Mouse (Mus musculus) hindbrain, postnatal 0 days (tissue): Measurements from ENCODE around the gene Smok3c. TPM values are rescaled to one million over a fixed set of nuclear protein-coding genes. Genes with fewer than 3 reads are reported as not detected.
"Not testable (repeated sequence)": the region's sequence is repeated elsewhere in the genome, so short reads cannot be mapped to it uniquely, and the experiment has no call there.

Source experiments
- ATAC-seq: fragments of 200-750 bp; cut with Nextera tagmentation; 2 replicates; pipeline ENCODE4 v1.8.0; 2017; ENCODE audit warnings: mild to moderate bottlenecking, moderate TSS enrichment, moderate library complexity
- DNase-seq: peaks from one replicate; pipeline ENCODE4 v3.0.0-alpha.2; 2015; ENCODE audit warnings: low spot score
- H3K27ac ChIP-seq: fragments of 300-500 bp; sonication (generic); 2 replicates; pipeline ENCODE4 v1.5.1; 2014; ENCODE audit warnings: mild to moderate bottlenecking
- H3K27me3 ChIP-seq: fragments of 300-500 bp; sonication (generic); 2 replicates; pipeline ENCODE4 v1.6.1; 2014; ENCODE audit warnings: low read length, mixed read lengths; ENCODE audit not compliant: insufficient read depth
- H3K36me3 ChIP-seq: fragments of 300-500 bp; sonication (generic); 2 replicates; pipeline ENCODE4 v1.6.1; 2014; ENCODE audit warnings: low read length, mixed read lengths; ENCODE audit not compliant: insufficient read depth
- H3K4me1 ChIP-seq: fragments of 300-500 bp; sonication (generic); 2 replicates; pipeline ENCODE4 v1.6.1; 2014; ENCODE audit warnings: antibody characterized with exemption, low read length, mixed read lengths; ENCODE audit not compliant: insufficient read depth
- H3K4me2 ChIP-seq: fragments of 300-500 bp; sonication (generic); 2 replicates; pipeline ENCODE4 v1.6.1; 2014; ENCODE audit warnings: low read depth, mild to moderate bottlenecking, low read length, moderate library complexity, mixed read lengths
- H3K4me3 ChIP-seq: fragments of 300-500 bp; sonication (generic); 2 replicates; pipeline ENCODE4 v1.5.1; 2014; ENCODE audit warnings: low read length
- H3K9ac ChIP-seq: fragments of 300-500 bp; sonication (generic); replicated peaks from 2 replicates; pipeline ENCODE4 v1.6.1; 2014; ENCODE audit warnings: mild to moderate bottlenecking, low read length, moderate library complexity, mixed read lengths
- H3K9me3 ChIP-seq: fragments of 300-500 bp; sonication (generic); 2 replicates; pipeline ENCODE4 v1.6.1; 2016; ENCODE audit warnings: low read length, mixed read lengths
- CTCF ChIP-seq: IDR thresholded peaks from 2 replicates; pipeline ENCODE4 v1.5.1; 2016; ENCODE audit warnings: antibody characterized with exemption, control low read depth, low read depth
- WGBS: fragments of 180-500 bp; shearing (Covaris S2); extraction: QIAGEN DNeasy Blood & Tissue Kit; methylation state at CpG from one replicate; pipeline ENCODE4 v1.1.7; 2014; 5-methylcytosine and 5-hydroxymethylcytosine counted together
- polyA plus RNA-seq: library from polyadenylated mRNA; unstranded; fragments of >200 nt; fragmentation: Nextera tagmentation; extraction: Ambion mirVana; gene quantifications from 2 replicates; pipeline ENCODE4 v1.2.1, GENCODE M21; 2015
- total RNA-seq: library from RNA; depleted of rRNA; stranded (reverse); fragments of >200 nt; gene quantifications from 2 replicates; pipeline ENCODE4 v1.2.3, GENCODE M21; 2014; rRNA removed

The Smok3c gene
- total and polyA plus RNA-seq, 2 experiments from 2014 or later: not detected

- TF ChIP-seq CTCF: no peak
- 89% methylated on average over 5 of the region's 5 CpGs for WGBS
- Histone ChIP-seq H3K36me3 (peaks cover 21% of the 10 kb centered on the region), H3K9ac (no peak overlapping the region), H3K4me2 (no peak overlapping the region), H3K4me3 (no peak overlapping the region), H3K9me3 (no peaks in the 10 kb centered on the region), H3K27me3 (no peaks in the 10 kb centered on the region), H3K27ac (no peak overlapping the region), H3K4me1 (no peaks in the 10 kb centered on the region)
- DNase-seq: no peak
- no peak for ATAC-seq
Observed at GRCm38 (mm10) chr5:138090737-138091136, 37.7 kb downstream of the Smok3c start.

- H3K27me3 ChIP-seq: no peaks in the 10 kb centered on the region
- peaks cover 36% of the 10 kb centered on the region for H3K36me3 ChIP-seq
- H3K4me3 ChIP-seq: no peak overlapping the region
- H3K4me1 ChIP-seq: no peaks in the 10 kb centered on the region
- WGBS: 92% methylated on average over 4 of the region's 4 CpGs
- H3K27ac ChIP-seq: no peak overlapping the region
- no peak overlapping the region for H3K9ac ChIP-seq
- no peak overlapping the region for H3K4me2 ChIP-seq
- no peak for TF ChIP-seq CTCF
- ATAC-seq (no peak), DNase-seq (no peak)
- no peaks in the 10 kb centered on the region for H3K9me3 ChIP-seq
Observed at GRCm38 (mm10) chr5:138092771-138093170, 39.8 kb downstream of the Smok3c start.

GRCm38 (mm10) chr5:138094474-138094873, 41.5 kb downstream of the Smok3c start:
- ATAC-seq: no peak
- Histone ChIP-seq H3K27me3 (no peaks in the 10 kb centered on the region), H3K36me3 (peaks cover 52% of the 10 kb centered on the region), H3K4me3 (no peak overlapping the region), H3K9ac (no peak overlapping the region), H3K27ac (no peak overlapping the region), H3K4me2 (no peak overlapping the region), H3K4me1 (no peaks in the 10 kb centered on the region), H3K9me3 (no peaks in the 10 kb centered on the region)
- 98% methylated on average over 6 of the region's 6 CpGs for WGBS
- TF ChIP-seq CTCF: no peak
- DNase-seq: no peak

- WGBS: 97% methylated on average over 2 of the region's 2 CpGs
- peaks cover 47% of the 10 kb centered on the region for H3K36me3 ChIP-seq
Observed at GRCm38 (mm10) chr5:138104976-138105375, 52.0 kb downstream of the Smok3c start.

GRCm38 (mm10) chr5:138107130-138107529, 54.1 kb downstream of the Smok3c start:
- H3K27ac ChIP-seq: no peak overlapping the region
- no peaks in the 10 kb centered on the region for H3K9me3 ChIP-seq
- no peaks in the 10 kb centered on the region for H3K4me1 ChIP-seq
- no peak for TF ChIP-seq CTCF
- H3K9ac ChIP-seq: no peak overlapping the region
- no peaks in the 10 kb centered on the region for H3K27me3 ChIP-seq
- ATAC-seq: no peak
- 68% methylated on average over 3 of the region's 3 CpGs for WGBS
- no peak overlapping the region for H3K4me3 ChIP-seq
- H3K4me2 ChIP-seq: no peak overlapping the region
- DNase-seq: no peak
- H3K36me3 ChIP-seq: peaks cover 25% of the 10 kb centered on the region; the same call in 1 of the 2 replicates

More at GRCm38 (mm10) chr5:138104976-138105375, 52.0 kb downstream of the Smok3c start:
- no peaks in the 10 kb centered on the region for H3K27me3 ChIP-seq
- H3K4me3 ChIP-seq: no peak overlapping the region
- no peak overlapping the region for H3K9ac ChIP-seq
- H3K4me1 ChIP-seq: no peaks in the 10 kb centered on the region
- H3K27ac ChIP-seq: no peak overlapping the region
- ATAC-seq (no peak), DNase-seq (no peak)
- no peak overlapping the region for H3K4me2 ChIP-seq
- no peak for TF ChIP-seq CTCF
- H3K9me3 ChIP-seq: no peaks in the 10 kb centered on the region

GRCm38 (mm10) chr5:138109847-138110396, 56.9 kb downstream of the Smok3c start:
- H3K4me2 ChIP-seq, H3K9ac ChIP-seq, H3K4me3 ChIP-seq, H3K36me3 ChIP-seq, H3K27ac ChIP-seq, H3K4me1 ChIP-seq, DNase-seq, H3K9me3 ChIP-seq, H3K27me3 ChIP-seq, ATAC-seq: not testable (repeated sequence)
- WGBS: 63% methylated on average over 4 of the region's 4 CpGs

Other genes with a start within 250 kb of the Smok3c start
- 0.07 and 0.47 TPM in 2 replicates for gene Pilra, start 216.9 kb upstream of the Smok3c start, total RNA-seq
- gene Pilra, start 216.9 kb upstream of the Smok3c start, polyA plus RNA-seq: 0.43 and 0.46 TPM in 2 replicates
- gene Pilrb1, start 195.1 kb upstream of the Smok3c start, total RNA-seq: not detected in 2 replicates
- gene Pilrb1, start 195.1 kb upstream of the Smok3c start, polyA plus RNA-seq: not detected in 2 replicates
- gene Pilrb2, start 181.4 kb upstream of the Smok3c start, total RNA-seq: not detected in 2 replicates
- not detected in 2 replicates for gene Pilrb2, start 181.4 kb upstream of the Smok3c start, polyA plus RNA-seq
- gene Cyp3a13, start 131.6 kb upstream of the Smok3c start, total RNA-seq: 0.16 TPM in 1 of 2 replicates, not detected in the other
- gene Cyp3a13, start 131.6 kb upstream of the Smok3c start, polyA plus RNA-seq: 0.05 TPM in 1 of 2 replicates, not detected in the other
- 6.0 and 8.4 TPM in 2 replicates for gene Gjc3, start 90.1 kb upstream of the Smok3c start, total RNA-seq
- gene Gjc3, start 90.1 kb upstream of the Smok3c start, polyA plus RNA-seq: 5.8 and 6.6 TPM in 2 replicates
- not detected in 2 replicates for gene Azgp1, start 71.7 kb upstream of the Smok3c start, total RNA-seq
- not detected in 2 replicates for gene Azgp1, start 71.7 kb upstream of the Smok3c start, polyA plus RNA-seq
- gene Smok3a, start 31.9 kb upstream of the Smok3c start, total RNA-seq: not detected in 2 replicates
- gene Smok3a, start 31.9 kb upstream of the Smok3c start, polyA plus RNA-seq: not detected in 2 replicates
- not detected in 2 replicates for gene Smok3b, start 31.8 kb upstream of the Smok3c start, total RNA-seq
- gene Smok3b, start 31.8 kb upstream of the Smok3c start, polyA plus RNA-seq: not detected in 2 replicates
- 36.8 and 37.8 TPM in 2 replicates for gene Zkscan1, start 31.9 kb downstream of the Smok3c start, total RNA-seq
- 11.7 and 12.0 TPM in 2 replicates for gene Zkscan1, start 31.9 kb downstream of the Smok3c start, polyA plus RNA-seq
- gene Zscan21, start 63.7 kb downstream of the Smok3c start, total RNA-seq: 14.7 and 15.4 TPM in 2 replicates
- gene Zscan21, start 63.7 kb downstream of the Smok3c start, polyA plus RNA-seq: 50.3 and 52.1 TPM in 2 replicates
- gene Zfp113, start 102.5 kb downstream of the Smok3c start, total RNA-seq: 11.6 and 43.2 TPM in 2 replicates
- gene Zfp113, start 102.5 kb downstream of the Smok3c start, polyA plus RNA-seq: 7.9 and 11.3 TPM in 2 replicates
- gene Cops6, start 107.9 kb downstream of the Smok3c start, total RNA-seq: 42.9 and 57.8 TPM in 2 replicates
- 294 and 302 TPM in 2 replicates for gene Cops6, start 107.9 kb downstream of the Smok3c start, polyA plus RNA-seq
- gene Ap4m1, start 118.8 kb downstream of the Smok3c start, total RNA-seq: 30.3 and 46.9 TPM in 2 replicates
- gene Ap4m1, start 118.8 kb downstream of the Smok3c start, polyA plus RNA-seq: 14.5 and 16.5 TPM in 2 replicates
- 41.6 and 43.0 TPM in 2 replicates for gene Mcm7, start 119.2 kb downstream of the Smok3c start, total RNA-seq
- 58.8 and 63.3 TPM in 2 replicates for gene Mcm7, start 119.2 kb downstream of the Smok3c start, polyA plus RNA-seq
- 67.2 and 70.2 TPM in 2 replicates for gene Taf6, start 134.3 kb downstream of the Smok3c start, total RNA-seq
- gene Taf6, start 134.3 kb downstream of the Smok3c start, polyA plus RNA-seq: 48.2 and 49.9 TPM in 2 replicates
- 11.0 and 11.1 TPM in 2 replicates for gene Cnpy4, start 134.3 kb downstream of the Smok3c start, total RNA-seq
- gene Cnpy4, start 134.3 kb downstream of the Smok3c start, polyA plus RNA-seq: 20.8 and 23.4 TPM in 2 replicates
- 9.5 and 16.5 TPM in 2 replicates for gene Mblac1, start 141.1 kb downstream of the Smok3c start, total RNA-seq
- 9.3 and 10.6 TPM in 2 replicates for gene Mblac1, start 141.1 kb downstream of the Smok3c start, polyA plus RNA-seq
- gene Nxpe5, start 172.7 kb downstream of the Smok3c start, total RNA-seq: 0.37 TPM in 1 of 2 replicates, not detected in the other
- gene Nxpe5, start 172.7 kb downstream of the Smok3c start, polyA plus RNA-seq: 0.06 TPM in 1 of 2 replicates, not detected in the other
- gene Lamtor4, start 202.3 kb downstream of the Smok3c start, total RNA-seq: 65.7 and 80.3 TPM in 2 replicates
- gene Lamtor4, start 202.3 kb downstream of the Smok3c start, polyA plus RNA-seq: 107 and 110 TPM in 2 replicates
- gene BC037034, start 210.8 kb downstream of the Smok3c start, total RNA-seq: 63.1 and 89.3 TPM in 2 replicates
- gene BC037034, start 210.8 kb downstream of the Smok3c start, polyA plus RNA-seq: 13.2 and 13.5 TPM in 2 replicates
- gene Gal3st4, start 219.6 kb downstream of the Smok3c start, total RNA-seq: 0.97 and 1.5 TPM in 2 replicates
- 2.1 and 2.5 TPM in 2 replicates for gene Gal3st4, start 219.6 kb downstream of the Smok3c start, polyA plus RNA-seq
- gene Gm43720, start 226.8 kb downstream of the Smok3c start, total RNA-seq: not detected in 2 replicates
- 0.08 and 0.13 TPM in 2 replicates for gene Gm43720, start 226.8 kb downstream of the Smok3c start, polyA plus RNA-seq
- gene Gpc2, start 226.8 kb downstream of the Smok3c start, total RNA-seq: 102 and 104 TPM in 2 replicates
- 35.0 and 35.9 TPM in 2 replicates for gene Gpc2, start 226.8 kb downstream of the Smok3c start, polyA plus RNA-seq
- 8.7 and 9.8 TPM in 2 replicates for gene Stag3, start 227.0 kb downstream of the Smok3c start, total RNA-seq
- gene Stag3, start 227.0 kb downstream of the Smok3c start, polyA plus RNA-seq: 7.3 and 7.8 TPM in 2 replicates